Mouse (Mus musculus) intestine, embryonic 15.5 days (tissue): Measurements from ENCODE around the gene Tgm3. TPM values are rescaled to one million over a fixed set of nuclear protein-coding genes. Genes with fewer than 3 reads are reported as not detected.

Source experiments
- ATAC-seq: fragments of 200-750 bp; cut with Nextera tagmentation; 2 replicates; pipeline ENCODE4 v1.8.0; 2017; ENCODE audit warnings: moderate TSS enrichment, moderate library complexity
- H3K27ac ChIP-seq: fragments of 300-500 bp; sonication (generic); 2 replicates; pipeline ENCODE4 v1.5.1; 2015; ENCODE audit warnings: mild to moderate bottlenecking, inconsistent platforms
- H3K27me3 ChIP-seq: fragments of 300-500 bp; sonication (generic); replicated peaks from 2 replicates; pipeline ENCODE4 v1.6.1; 2015; ENCODE audit warnings: inconsistent platforms
- H3K36me3 ChIP-seq: fragments of 300-500 bp; sonication (generic); 2 replicates; pipeline ENCODE4 v1.6.1; 2015; ENCODE audit warnings: inconsistent platforms
- H3K4me1 ChIP-seq: fragments of 300-500 bp; sonication (generic); replicated peaks from 2 replicates; pipeline ENCODE4 v1.6.1; 2015; ENCODE audit warnings: inconsistent platforms
- H3K4me2 ChIP-seq: fragments of 300-500 bp; sonication (generic); replicated peaks from 2 replicates; pipeline ENCODE4 v1.6.1; 2015; ENCODE audit warnings: mild to moderate bottlenecking, inconsistent platforms
- H3K4me3 ChIP-seq: fragments of 300-500 bp; sonication (generic); replicated peaks from 2 replicates; pipeline ENCODE4 v1.5.1; 2015; ENCODE audit warnings: inconsistent platforms
- H3K9ac ChIP-seq: fragments of 300-500 bp; sonication (generic); 2 replicates; pipeline ENCODE4 v1.6.1; 2015; ENCODE audit warnings: inconsistent platforms
- H3K9me3 ChIP-seq: fragments of 300-500 bp; sonication (generic); 2 replicates; pipeline ENCODE4 v1.6.1; 2016; ENCODE audit warnings: inconsistent platforms
- WGBS: fragments of 180-500 bp; shearing (Covaris S2); methylation state at CpG from one replicate; pipeline ENCODE4 v1.1.7; 2015; 5-methylcytosine and 5-hydroxymethylcytosine counted together
- polyA plus RNA-seq: library from polyadenylated mRNA; unstranded; fragments of >200 nt; fragmentation: Nextera tagmentation; extraction: Ambion mirVana; gene quantifications from 2 replicates; pipeline ENCODE4 v1.2.1, GENCODE M21; 2015

Tgm3 gene
- polyA plus RNA-seq, 1 experiment from 2014 or later = not detected

GRCm38 (mm10) chr2:130027890-130028289, 15.7 kb downstream of the Tgm3 start:
- no peaks in the 10 kb centered on the region for H3K4me1 ChIP-seq
- H3K4me2 ChIP-seq = no peak overlapping the region
- no peak overlapping the region for H3K4me3 ChIP-seq
- H3K27ac ChIP-seq = no peak overlapping the region
- no peak for ATAC-seq
- 62% methylated on average over 4 of the region's 4 CpGs for WGBS
- H3K27me3 ChIP-seq = no peaks in the 10 kb centered on the region
- H3K36me3 ChIP-seq = no peaks in the 10 kb centered on the region
- no peak overlapping the region for H3K9ac ChIP-seq
- no peaks in the 10 kb centered on the region for H3K9me3 ChIP-seq

- H3K27me3 ChIP-seq = no peaks in the 10 kb centered on the region
- H3K36me3 ChIP-seq = no peaks in the 10 kb centered on the region
- no peaks in the 10 kb centered on the region for H3K9me3 ChIP-seq
- H3K4me3 ChIP-seq = no peak overlapping the region
- ATAC-seq = no peak
- no peak overlapping the region for H3K4me2 ChIP-seq
- H3K4me1 ChIP-seq = no peaks in the 10 kb centered on the region
- WGBS = 87% methylated on average over 11 of the region's 11 CpGs
- H3K9ac ChIP-seq = no peak overlapping the region
- H3K27ac ChIP-seq = no peak overlapping the region
These were observed 17.7 kb downstream of the Tgm3 start for GRCm38 (mm10) chr2:130029826-130030225.

GRCm38 (mm10) chr2:130032661-130033060, 20.5 kb downstream of the Tgm3 start:
- no peak overlapping the region for H3K4me2 ChIP-seq
- 67% methylated on average over 3 of the region's 3 CpGs for WGBS
- no peak overlapping the region for H3K4me3 ChIP-seq
- no peaks in the 10 kb centered on the region for H3K36me3 ChIP-seq
- no peak overlapping the region for H3K9ac ChIP-seq
- no peaks in the 10 kb centered on the region for H3K27me3 ChIP-seq
- no peak for ATAC-seq
- no peaks in the 10 kb centered on the region for H3K9me3 ChIP-seq
- H3K27ac ChIP-seq = no peak overlapping the region
- no peaks in the 10 kb centered on the region for H3K4me1 ChIP-seq

GRCm38 (mm10) chr2:130036846-130037245, 24.7 kb downstream of the Tgm3 start:
- Histone ChIP-seq H3K4me3 (no peak overlapping the region), H3K9ac (no peak overlapping the region), H3K9me3 (no peaks in the 10 kb centered on the region), H3K4me2 (no peak overlapping the region), H3K27me3 (no peaks in the 10 kb centered on the region), H3K27ac (no peak overlapping the region), H3K36me3 (no peaks in the 10 kb centered on the region), H3K4me1 (no peaks in the 10 kb centered on the region)
- 74% methylated on average over 8 of the region's 8 CpGs for WGBS
- no peak for ATAC-seq

- H3K4me1 ChIP-seq = no peaks in the 10 kb centered on the region
- H3K4me2 ChIP-seq = no peak overlapping the region
- no peak overlapping the region for H3K9ac ChIP-seq
- ATAC-seq = no peak
- 71% methylated on average over 3 of the region's 3 CpGs for WGBS
- no peak overlapping the region for H3K4me3 ChIP-seq
- H3K36me3 ChIP-seq = no peaks in the 10 kb centered on the region
- H3K27me3 ChIP-seq = no peaks in the 10 kb centered on the region
- no peak overlapping the region for H3K27ac ChIP-seq
- H3K9me3 ChIP-seq = no peaks in the 10 kb centered on the region
These were observed 26.8 kb downstream of the Tgm3 start for GRCm38 (mm10) chr2:130038971-130039370.

- no peak overlapping the region for H3K27ac ChIP-seq
- WGBS = 84% methylated on average over 6 of the region's 6 CpGs
- no peaks in the 10 kb centered on the region for H3K9me3 ChIP-seq
- no peak overlapping the region for H3K4me2 ChIP-seq
- no peak overlapping the region for H3K4me3 ChIP-seq
- no peak overlapping the region for H3K9ac ChIP-seq
- no peaks in the 10 kb centered on the region for H3K27me3 ChIP-seq
- ATAC-seq = no peak
- H3K4me1 ChIP-seq = no peaks in the 10 kb centered on the region
- no peaks in the 10 kb centered on the region for H3K36me3 ChIP-seq
These were observed 28.2 kb downstream of the Tgm3 start for GRCm38 (mm10) chr2:130040190-130040886.

- no peak for ATAC-seq
- Histone ChIP-seq H3K4me3 (no peak overlapping the region), H3K4me1 (no peaks in the 10 kb centered on the region), H3K27me3 (no peaks in the 10 kb centered on the region), H3K9me3 (no peaks in the 10 kb centered on the region), H3K4me2 (no peak overlapping the region), H3K9ac (no peak overlapping the region), H3K27ac (no peak overlapping the region), H3K36me3 (no peaks in the 10 kb centered on the region)
- WGBS = 68% methylated on average over 4 of the region's 4 CpGs
These were observed 31.7 kb downstream of the Tgm3 start for GRCm38 (mm10) chr2:130043835-130044234.

- 71% methylated on average over 13 of the region's 13 CpGs for WGBS
- ATAC-seq = no peak
- no peaks in the 10 kb centered on the region for H3K9me3 ChIP-seq
- H3K4me1 ChIP-seq = 0 out of 2 replicates have a peak, but pooled peaks cover 3% of the 10 kb centered on the region
- no peaks in the 10 kb centered on the region for H3K27me3 ChIP-seq
- H3K4me3 ChIP-seq = no peak overlapping the region
- no peak overlapping the region for H3K27ac ChIP-seq
- H3K4me2 ChIP-seq = no peak overlapping the region
- no peaks in the 10 kb centered on the region for H3K36me3 ChIP-seq
- H3K9ac ChIP-seq = no peak overlapping the region
These were observed 35.8 kb downstream of the Tgm3 start for GRCm38 (mm10) chr2:130047923-130048440.

GRCm38 (mm10) chr2:130048792-130049191, 36.6 kb downstream of the Tgm3 start:
- H3K9me3 ChIP-seq = no peaks in the 10 kb centered on the region
- H3K27me3 ChIP-seq = no peaks in the 10 kb centered on the region
- H3K4me3 ChIP-seq = no peak overlapping the region
- H3K4me1 ChIP-seq = 0 out of 2 replicates have a peak, but pooled peaks cover 3% of the 10 kb centered on the region
- H3K27ac ChIP-seq = no peak overlapping the region
- no peak for ATAC-seq
- no peaks in the 10 kb centered on the region for H3K36me3 ChIP-seq
- no peak overlapping the region for H3K9ac ChIP-seq
- WGBS = 75% methylated on average over 6 of the region's 6 CpGs
- no peak overlapping the region for H3K4me2 ChIP-seq

- H3K27ac ChIP-seq = no peak overlapping the region
- 44% methylated on average over 1 of the region's 1 CpGs for WGBS
- no peaks in the 10 kb centered on the region for H3K36me3 ChIP-seq
- no peaks in the 10 kb centered on the region for H3K9me3 ChIP-seq
- H3K27me3 ChIP-seq = no peaks in the 10 kb centered on the region
- H3K4me3 ChIP-seq = no peak overlapping the region
- ATAC-seq = no peak
- no peak overlapping the region for H3K9ac ChIP-seq
- H3K4me2 ChIP-seq = no peak overlapping the region
- H3K4me1 ChIP-seq = no peaks in the 10 kb centered on the region
These were observed 46.0 kb downstream of the Tgm3 start for GRCm38 (mm10) chr2:130058149-130058548.

- H3K36me3 ChIP-seq = no peaks in the 10 kb centered on the region
- ATAC-seq = no peak
- H3K9ac ChIP-seq = no peak overlapping the region
- no peak overlapping the region for H3K27ac ChIP-seq
- no peak overlapping the region for H3K4me3 ChIP-seq
- no peaks in the 10 kb centered on the region for H3K4me1 ChIP-seq
- 23% methylated on average over 3 of the region's 3 CpGs for WGBS
- H3K4me2 ChIP-seq = no peak overlapping the region
- H3K9me3 ChIP-seq = no peaks in the 10 kb centered on the region
- H3K27me3 ChIP-seq = no peaks in the 10 kb centered on the region
These were observed 56.1 kb downstream of the Tgm3 start for GRCm38 (mm10) chr2:130068228-130068627.

GRCm38 (mm10) chr2:130070396-130070795, 58.2 kb downstream of the Tgm3 start:
- Histone ChIP-seq H3K4me2 (no peak overlapping the region), H3K27me3 (no peaks in the 10 kb centered on the region), H3K36me3 (no peaks in the 10 kb centered on the region), H3K9ac (no peak overlapping the region), H3K4me1 (no peaks in the 10 kb centered on the region), H3K9me3 (no peaks in the 10 kb centered on the region), H3K4me3 (no peak overlapping the region), H3K27ac (no peak overlapping the region)
- no peak for ATAC-seq
- WGBS = 84% methylated on average over 2 of the region's 2 CpGs
